Mouse (Mus musculus): ENCODE data around the gene Ngdn.
"Not testable (repeated sequence)": the region's sequence is repeated elsewhere in the genome, so short reads cannot be mapped to it uniquely, and the experiment has no call there.

The Ngdn gene

GRCm38 (mm10) chr14:54999868-55000267 is 15.4 kb upstream of the Ngdn start:
- DNase-seq (ENCODE audit: low spot score) = not testable (repeated sequence)

GRCm38 (mm10) chr14:55000814-55001213 is 14.4 kb upstream of the Ngdn start:
- no peak for DNase-seq (ENCODE audit: low spot score)

- no peak for DNase-seq (ENCODE audit: low spot score)
Observed at GRCm38 (mm10) chr14:55001446-55001845, 13.8 kb upstream of the Ngdn start.

- DNase-seq (ENCODE audit: low spot score) = no peak
Observed at GRCm38 (mm10) chr14:55001938-55002686, 13.1 kb upstream of the Ngdn start.

GRCm38 (mm10) chr14:55002687-55003120 is 12.6 kb upstream of the Ngdn start:
- no peak for DNase-seq (ENCODE audit: low spot score)

- DNase-seq (ENCODE audit: low spot score) = no peak
Observed at GRCm38 (mm10) chr14:55003878-55004855, 11.1 kb upstream of the Ngdn start.

- no peak for DNase-seq (ENCODE audit: low spot score)
Observed at GRCm38 (mm10) chr14:55005506-55005905, 9.7 kb upstream of the Ngdn start.

GRCm38 (mm10) chr14:55005967-55006366 is 9.3 kb upstream of the Ngdn start:
- no peak for DNase-seq (ENCODE audit: low spot score)

- no peak for DNase-seq (ENCODE audit: low spot score)
Observed at GRCm38 (mm10) chr14:55006541-55006940, 8.7 kb upstream of the Ngdn start.

GRCm38 (mm10) chr14:55007120-55007908 is 7.9 kb upstream of the Ngdn start:
- no peak for DNase-seq (ENCODE audit: low spot score)

- DNase-seq (ENCODE audit: low spot score) = no peak
Observed at GRCm38 (mm10) chr14:55008417-55008816, 6.8 kb upstream of the Ngdn start.

GRCm38 (mm10) chr14:55011116-55011515 is 4.1 kb upstream of the Ngdn start:
- no peak for DNase-seq (ENCODE audit: low spot score)

- no peak for DNase-seq (ENCODE audit: low spot score)
Observed at GRCm38 (mm10) chr14:55014591-55014990, 663 bp upstream of the Ngdn start.

- no peak for DNase-seq (ENCODE audit: low spot score)
Observed at GRCm38 (mm10) chr14:55015767-55016111, 485 bp downstream of the Ngdn start.

- no peak for DNase-seq (ENCODE audit: low spot score)
Observed at GRCm38 (mm10) chr14:55016876-55017275, 1.6 kb downstream of the Ngdn start.

- DNase-seq (ENCODE audit: low spot score) = no peak
Observed at GRCm38 (mm10) chr14:55020394-55020793, 5.1 kb downstream of the Ngdn start.

GRCm38 (mm10) chr14:55023011-55023410 is 7.8 kb downstream of the Ngdn start:
- DNase-seq (ENCODE audit: low spot score) = no peak

- peak; percentile 53 for DNase-seq (ENCODE audit: low spot score)
Observed at GRCm38 (mm10) chr14:55024236-55024635, 9.0 kb downstream of the Ngdn start.

- DNase-seq (ENCODE audit: low spot score) = peak; percentile 34
Observed at GRCm38 (mm10) chr14:55025527-55025926, 10.3 kb downstream of the Ngdn start.

- no peak for DNase-seq (ENCODE audit: low spot score)
Observed at GRCm38 (mm10) chr14:55027251-55027650, 12.0 kb downstream of the Ngdn start.

GRCm38 (mm10) chr14:55027653-55028052 is 12.4 kb downstream of the Ngdn start:
- no peak for DNase-seq (ENCODE audit: low spot score)

GRCm38 (mm10) chr14:55028333-55028835 is 13.1 kb downstream of the Ngdn start:
- DNase-seq (ENCODE audit: low spot score) = no peak
